Mouse (Mus musculus): ENCODE data around the gene Tmem266. TPM values are rescaled to one million over a fixed set of nuclear protein-coding genes. Genes with fewer than 3 reads are reported as not detected.

The Tmem266 gene
- polyA plus RNA-seq, 1 experiment from 2014 or later, result 6.5 TPM

- no peak overlapping the region for H3K9ac ChIP-seq (ENCODE audit: low read depth, low read length)
- WGBS, result 76% methylated on average over 6 of the region's 6 CpGs
- H3K4me1 ChIP-seq (ENCODE audit: control insufficient read depth, insufficient read depth, low read depth, low read length), result 0 out of 2 replicates have a peak, but pooled peaks cover 3% of the 10 kb centered on the region
- H3K36me3 ChIP-seq (ENCODE audit: control insufficient read depth, insufficient read depth, low read length), result no peaks in the 10 kb centered on the region
- H3K9me3 ChIP-seq (ENCODE audit: control insufficient read depth, low read length), result no peaks in the 10 kb centered on the region
- H3K4me3 ChIP-seq (ENCODE audit: low read length), result no peak overlapping the region
- no peak for ATAC-seq
- no peaks in the 10 kb centered on the region for H3K27me3 ChIP-seq (replicated peaks; ENCODE audit: control insufficient read depth, insufficient read depth, low read length)
- no peak overlapping the region for H3K27ac ChIP-seq (ENCODE audit: low read depth, low read length)
- no peak overlapping the region for H3K4me2 ChIP-seq (ENCODE audit: low read length)
Observed at GRCm38 (mm10) chr9:55404976-55405702, 78.4 kb downstream of the Tmem266 start.

- Histone ChIP-seq H3K27me3 (replicated peaks; ENCODE audit: control insufficient read depth, insufficient read depth, low read length) (no peaks in the 10 kb centered on the region), H3K9ac (ENCODE audit: low read depth, low read length) (no peak overlapping the region), H3K4me3 (ENCODE audit: low read length) (no peak overlapping the region), H3K4me1 (ENCODE audit: control insufficient read depth, insufficient read depth, low read depth, low read length) (0 out of 2 replicates have a peak, but pooled peaks cover 3% of the 10 kb centered on the region), H3K36me3 (ENCODE audit: control insufficient read depth, insufficient read depth, low read length) (no peaks in the 10 kb centered on the region), H3K9me3 (ENCODE audit: control insufficient read depth, low read length) (no peaks in the 10 kb centered on the region), H3K27ac (ENCODE audit: low read depth, low read length) (no peak overlapping the region), H3K4me2 (ENCODE audit: low read length) (no peak overlapping the region)
- 45% methylated on average over 2 of the region's 2 CpGs for WGBS
- no peak for ATAC-seq
Observed at GRCm38 (mm10) chr9:55406773-55407172, 80.1 kb downstream of the Tmem266 start.

GRCm38 (mm10) chr9:55408851-55409250 lies 82.1 kb downstream of the Tmem266 start:
- Histone ChIP-seq H3K27me3 (replicated peaks; ENCODE audit: control insufficient read depth, insufficient read depth, low read length) (no peaks in the 10 kb centered on the region), H3K4me2 (ENCODE audit: low read length) (no peak overlapping the region), H3K4me1 (ENCODE audit: control insufficient read depth, insufficient read depth, low read depth, low read length) (0 out of 2 replicates have a peak, but pooled peaks cover 3% of the 10 kb centered on the region), H3K9me3 (ENCODE audit: control insufficient read depth, low read length) (no peaks in the 10 kb centered on the region), H3K4me3 (ENCODE audit: low read length) (no peak overlapping the region), H3K36me3 (ENCODE audit: control insufficient read depth, insufficient read depth, low read length) (no peaks in the 10 kb centered on the region), H3K9ac (ENCODE audit: low read depth, low read length) (no peak overlapping the region), H3K27ac (ENCODE audit: low read depth, low read length) (no peak overlapping the region)
- 27% methylated on average over 4 of the region's 4 CpGs for WGBS
- peak; percentile 51; the same call in 1 of the 2 replicates for ATAC-seq

- no peak for ATAC-seq
- no peak overlapping the region for H3K9ac ChIP-seq (ENCODE audit: low read depth, low read length)
- H3K4me3 ChIP-seq (ENCODE audit: low read length), result no peak overlapping the region
- 48% methylated on average over 3 of the region's 3 CpGs for WGBS
- no peak overlapping the region for H3K27ac ChIP-seq (ENCODE audit: low read depth, low read length)
- H3K4me1 ChIP-seq (ENCODE audit: control insufficient read depth, insufficient read depth, low read depth, low read length), result 0 out of 2 replicates have a peak, but pooled peaks cover 3% of the 10 kb centered on the region
- no peaks in the 10 kb centered on the region for H3K36me3 ChIP-seq (ENCODE audit: control insufficient read depth, insufficient read depth, low read length)
- H3K27me3 ChIP-seq (replicated peaks; ENCODE audit: control insufficient read depth, insufficient read depth, low read length), result no peaks in the 10 kb centered on the region
- no peak overlapping the region for H3K4me2 ChIP-seq (ENCODE audit: low read length)
- no peaks in the 10 kb centered on the region for H3K9me3 ChIP-seq (ENCODE audit: control insufficient read depth, low read length)
Observed at GRCm38 (mm10) chr9:55409833-55410232, 83.1 kb downstream of the Tmem266 start.

GRCm38 (mm10) chr9:55410430-55410829 lies 83.7 kb downstream of the Tmem266 start:
- Histone ChIP-seq H3K36me3 (ENCODE audit: control insufficient read depth, insufficient read depth, low read length) (no peaks in the 10 kb centered on the region), H3K4me1 (ENCODE audit: control insufficient read depth, insufficient read depth, low read depth, low read length) (0 out of 2 replicates have a peak, but pooled peaks cover 3% of the 10 kb centered on the region), H3K4me2 (ENCODE audit: low read length) (no peak overlapping the region), H3K9me3 (ENCODE audit: control insufficient read depth, low read length) (no peaks in the 10 kb centered on the region), H3K27ac (ENCODE audit: low read depth, low read length) (no peak overlapping the region), H3K9ac (ENCODE audit: low read depth, low read length) (no peak overlapping the region), H3K27me3 (replicated peaks; ENCODE audit: control insufficient read depth, insufficient read depth, low read length) (no peaks in the 10 kb centered on the region), H3K4me3 (ENCODE audit: low read length) (no peak overlapping the region)
- ATAC-seq, result no peak
- 77% methylated on average over 6 of the region's 6 CpGs for WGBS

- H3K4me2 ChIP-seq (ENCODE audit: low read length), result no peak overlapping the region
- WGBS, result 43% methylated on average over 6 of the region's 6 CpGs
- H3K4me1 ChIP-seq (ENCODE audit: control insufficient read depth, insufficient read depth, low read depth, low read length), result 0 out of 2 replicates have a peak, but pooled peaks cover 3% of the 10 kb centered on the region
- no peak for ATAC-seq
- H3K4me3 ChIP-seq (ENCODE audit: low read length), result no peak overlapping the region
- no peaks in the 10 kb centered on the region for H3K9me3 ChIP-seq (ENCODE audit: control insufficient read depth, low read length)
- H3K9ac ChIP-seq (ENCODE audit: low read depth, low read length), result no peak overlapping the region
- no peaks in the 10 kb centered on the region for H3K36me3 ChIP-seq (ENCODE audit: control insufficient read depth, insufficient read depth, low read length)
- no peak overlapping the region for H3K27ac ChIP-seq (ENCODE audit: low read depth, low read length)
- no peaks in the 10 kb centered on the region for H3K27me3 ChIP-seq (replicated peaks; ENCODE audit: control insufficient read depth, insufficient read depth, low read length)
Observed at GRCm38 (mm10) chr9:55411154-55411553, 84.4 kb downstream of the Tmem266 start.

GRCm38 (mm10) chr9:55421786-55422185 lies 95.1 kb downstream of the Tmem266 start:
- WGBS, result 96% methylated on average over 3 of the region's 3 CpGs

GRCm38 (mm10) chr9:55423451-55424424 lies 97.0 kb downstream of the Tmem266 start:
- no peak overlapping the region for H3K4me2 ChIP-seq (ENCODE audit: low read length)
- no peak for ATAC-seq
- H3K4me3 ChIP-seq (ENCODE audit: low read length), result no peak overlapping the region
- H3K4me1 ChIP-seq (ENCODE audit: control insufficient read depth, insufficient read depth, low read depth, low read length), result no peaks in the 10 kb centered on the region
- H3K9ac ChIP-seq (ENCODE audit: low read depth, low read length), result no peak overlapping the region
- no peak overlapping the region for H3K27ac ChIP-seq (ENCODE audit: low read depth, low read length)
- H3K9me3 ChIP-seq (ENCODE audit: control insufficient read depth, low read length), result no peaks in the 10 kb centered on the region; the same call in 1 of the 2 replicates
- 75% methylated on average over 14 of the region's 14 CpGs for WGBS
- H3K27me3 ChIP-seq (replicated peaks; ENCODE audit: control insufficient read depth, insufficient read depth, low read length), result no peaks in the 10 kb centered on the region
- no peaks in the 10 kb centered on the region for H3K36me3 ChIP-seq (ENCODE audit: control insufficient read depth, insufficient read depth, low read length)

More at GRCm38 (mm10) chr9:55421786-55422185, 95.1 kb downstream of the Tmem266 start:
- Histone ChIP-seq H3K4me3 (ENCODE audit: low read length) (no peak overlapping the region), H3K4me1 (ENCODE audit: control insufficient read depth, insufficient read depth, low read depth, low read length) (no peaks in the 10 kb centered on the region), H3K36me3 (ENCODE audit: control insufficient read depth, insufficient read depth, low read length) (no peaks in the 10 kb centered on the region), H3K9ac (ENCODE audit: low read depth, low read length) (no peak overlapping the region), H3K4me2 (ENCODE audit: low read length) (no peak overlapping the region), H3K27ac (ENCODE audit: low read depth, low read length) (no peak overlapping the region), H3K9me3 (ENCODE audit: control insufficient read depth, low read length) (no peaks in the 10 kb centered on the region; the same call in 1 of the 2 replicates), H3K27me3 (replicated peaks; ENCODE audit: control insufficient read depth, insufficient read depth, low read length) (no peaks in the 10 kb centered on the region)
- ATAC-seq, result no peak

All from hindbrain, embryonic 16.5 days (tissue).